Mouse (Mus musculus) C2C12 (cell line): ENCODE data around the gene Arhgdib.

Source experiments
- CTCF ChIP-seq: IDR thresholded peaks from one replicate; pipeline ENCODE4 v1.5.1; 2011; ENCODE audit not compliant: control insufficient read depth, insufficient read depth, insufficient read length
- MAX ChIP-seq: IDR thresholded peaks from one replicate; pipeline ENCODE4 v1.6.1; 2011; ENCODE audit warnings: mild to moderate bottlenecking, control low read depth
- MYOD1 ChIP-seq: IDR thresholded peaks from one replicate; pipeline ENCODE4 v1.6.1; 2011; ENCODE audit warnings: low read depth; ENCODE audit not compliant: control insufficient read depth, insufficient read length
- USF1 ChIP-seq: IDR thresholded peaks from one replicate; pipeline ENCODE4 v1.6.1; 2011; ENCODE audit warnings: low read depth, mild to moderate bottlenecking, control low read depth, moderate library complexity

DNA sequence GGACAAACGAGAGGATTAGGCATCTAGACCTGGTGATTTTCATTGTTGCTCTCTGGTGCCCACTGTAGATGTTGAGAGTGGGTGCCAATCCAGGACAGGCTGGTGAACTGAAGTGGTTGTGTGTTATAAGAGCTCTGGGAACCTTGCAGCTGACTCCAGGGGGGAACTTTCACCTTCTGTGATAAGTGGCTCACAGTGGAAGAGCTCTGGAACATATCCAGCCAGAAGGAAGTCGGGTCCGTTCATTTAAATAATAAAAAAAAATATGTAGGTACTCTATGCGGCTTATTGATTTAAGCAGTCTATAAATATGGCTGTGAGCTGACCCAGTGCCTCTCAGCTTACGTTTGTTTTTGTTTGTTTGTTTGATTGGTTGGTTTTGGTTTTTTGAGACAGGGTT, 19.6 kb downstream of the Arhgdib start, which contains the start of gene Erp27:
- TF ChIP-seq CTCF (no peak), MAX (no peak), USF1 (no peak), MYOD1 (no peak)
